Mouse (Mus musculus): ENCODE measurements around the gene Itpr2.

Gene Itpr2

DNA sequence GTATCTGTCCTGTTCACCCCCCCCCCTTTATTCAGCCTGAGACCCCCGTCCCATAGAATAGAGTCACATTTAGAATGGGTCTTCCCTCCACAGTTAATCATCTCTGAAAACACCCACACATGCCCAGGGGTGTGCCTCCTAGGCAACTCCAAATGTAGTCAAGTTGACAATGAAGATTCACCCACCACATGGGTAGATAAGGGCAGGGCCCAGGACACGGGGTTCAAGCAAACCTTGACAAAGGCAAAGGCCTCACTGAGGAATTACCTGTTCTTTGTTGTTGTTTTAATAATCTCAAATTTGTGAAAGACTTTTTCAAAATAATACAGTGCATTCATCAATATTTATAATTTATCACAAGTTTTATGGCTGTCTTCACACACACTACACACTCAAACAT, 2.4 kb upstream of the Itpr2 start:
- DNase-seq (ENCODE audit: low read depth) = no peak

DNA sequence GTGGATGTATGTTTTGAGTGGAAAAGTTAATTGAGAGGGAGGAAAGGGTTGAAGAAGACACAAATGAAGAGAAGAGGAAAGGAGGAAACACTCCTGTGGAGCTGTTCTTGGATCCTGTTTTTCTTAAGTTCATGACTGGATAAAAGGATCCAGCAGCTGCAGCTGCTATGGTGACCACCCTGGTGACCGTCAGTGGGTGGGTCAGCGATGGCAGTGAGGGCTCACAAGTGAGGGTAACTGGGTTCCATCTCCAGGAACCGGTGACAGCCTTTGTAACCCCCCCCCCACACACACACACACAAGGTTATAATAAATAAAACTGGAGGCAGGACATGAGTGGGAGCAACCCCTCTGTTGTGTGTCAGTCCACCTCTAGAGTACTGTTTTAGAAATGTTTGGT, 833 bp upstream of the Itpr2 start:
- DNase-seq (ENCODE audit: low read depth) = no peak

DNA sequence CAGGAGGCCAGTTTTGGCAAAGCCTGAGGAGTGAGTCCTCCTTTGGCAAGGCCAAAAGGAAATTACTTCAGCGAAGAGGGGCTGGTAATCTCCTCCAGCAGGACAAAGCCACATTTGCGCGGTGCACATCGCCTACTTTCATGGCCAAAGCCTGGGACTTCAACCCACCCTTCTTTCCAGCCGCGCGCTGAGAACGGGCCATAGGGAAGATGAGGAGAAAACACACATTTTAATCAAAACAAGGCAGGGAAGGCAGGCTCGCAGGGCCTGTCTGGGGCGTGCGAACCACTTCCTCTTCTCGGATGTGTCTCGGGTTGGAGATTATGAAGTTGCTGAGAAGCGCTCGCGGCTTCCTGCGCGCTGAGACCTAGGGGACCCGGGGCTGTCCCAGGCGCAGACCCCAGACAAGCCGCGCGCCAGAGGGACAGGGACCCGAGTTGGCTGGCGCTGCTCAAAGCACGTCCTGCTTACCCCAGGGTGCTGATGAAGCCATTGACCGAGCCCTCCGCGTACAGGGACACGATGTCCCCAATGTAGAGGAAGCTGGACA, 632 bp downstream of the Itpr2 start:
- peak; percentile 84 for DNase-seq (ENCODE audit: low read depth)

DNA sequence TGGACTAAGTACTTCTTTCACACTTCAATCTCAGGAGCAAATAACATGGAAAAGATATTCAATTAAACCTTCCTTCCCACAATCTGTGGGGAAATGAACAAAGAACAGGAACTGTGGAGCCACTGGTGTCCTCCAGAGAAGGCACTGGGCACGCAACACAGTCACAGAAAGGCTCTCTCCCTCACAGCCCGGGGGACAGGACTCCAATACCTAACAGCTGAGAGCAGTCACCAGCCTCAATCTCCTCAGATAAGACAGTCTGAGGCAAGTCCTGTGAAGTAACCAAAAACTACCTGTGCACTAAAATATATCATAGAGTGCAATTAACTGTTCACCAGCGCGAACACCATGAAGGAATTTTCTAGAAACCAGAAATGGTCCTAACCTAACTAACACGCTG, 1.3 kb downstream of the Itpr2 start:
- DNase-seq (ENCODE audit: low read depth) = no peak

DNA sequence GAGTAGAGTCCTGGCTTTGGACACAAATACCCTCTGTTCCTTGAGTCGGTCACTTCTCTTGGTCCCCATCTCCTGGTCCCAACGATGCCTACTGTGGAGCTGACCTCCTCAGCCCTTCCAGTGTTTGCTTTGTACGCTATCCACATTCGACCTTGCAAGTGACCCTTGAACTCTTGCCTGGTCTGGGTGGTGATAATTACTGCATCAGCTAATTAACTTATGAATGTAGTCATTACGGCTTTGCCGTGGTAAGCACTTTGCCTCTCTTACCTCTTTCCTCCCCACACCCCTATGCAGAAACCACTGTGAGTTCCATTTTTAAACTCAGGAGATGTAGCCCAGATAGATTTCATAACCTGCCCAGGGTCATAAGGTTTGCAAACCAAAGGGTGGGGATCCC, 1.8 kb downstream of the Itpr2 start:
- no peak for DNase-seq (ENCODE audit: low read depth)

DNA sequence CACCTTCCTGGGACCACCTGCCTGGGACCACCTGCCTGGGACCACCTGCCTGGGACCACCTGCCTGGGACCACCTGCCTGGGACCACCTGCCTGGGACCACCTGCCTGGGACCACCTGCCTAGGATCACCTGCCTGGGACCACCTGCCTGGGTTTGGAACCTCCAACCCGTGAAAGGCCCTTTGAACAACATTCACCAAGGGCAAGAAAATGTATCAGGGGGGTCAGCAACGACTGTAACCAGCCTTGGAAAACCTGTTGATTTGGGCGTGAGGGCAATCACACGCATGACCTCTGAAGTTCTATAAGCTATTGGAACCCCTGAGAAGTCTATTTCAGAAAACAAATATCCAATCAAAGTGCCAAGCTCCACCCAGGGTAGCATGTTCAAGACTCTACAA, 2.5 kb downstream of the Itpr2 start:
- no peak for DNase-seq (ENCODE audit: low read depth)

DNA sequence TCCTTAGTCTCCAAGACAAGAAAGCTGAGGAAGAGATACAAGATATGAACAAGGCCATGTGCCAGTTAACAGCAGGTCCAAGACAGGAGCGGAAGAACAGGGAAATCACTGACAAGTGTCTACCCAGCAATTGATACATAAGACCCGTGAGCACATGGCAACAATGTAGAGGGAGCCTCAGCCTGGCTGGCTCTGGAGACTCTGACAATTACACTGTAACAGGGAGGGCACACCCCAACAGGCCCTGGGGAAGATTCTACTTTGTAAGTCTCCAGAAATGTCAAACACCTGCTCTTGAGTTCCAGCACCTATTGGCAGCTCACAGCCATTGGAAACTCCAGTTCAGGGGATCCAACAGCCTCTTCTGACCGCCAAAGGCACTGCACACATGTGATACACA, 3.6 kb downstream of the Itpr2 start:
- DNase-seq (ENCODE audit: low read depth) = no peak

DNA sequence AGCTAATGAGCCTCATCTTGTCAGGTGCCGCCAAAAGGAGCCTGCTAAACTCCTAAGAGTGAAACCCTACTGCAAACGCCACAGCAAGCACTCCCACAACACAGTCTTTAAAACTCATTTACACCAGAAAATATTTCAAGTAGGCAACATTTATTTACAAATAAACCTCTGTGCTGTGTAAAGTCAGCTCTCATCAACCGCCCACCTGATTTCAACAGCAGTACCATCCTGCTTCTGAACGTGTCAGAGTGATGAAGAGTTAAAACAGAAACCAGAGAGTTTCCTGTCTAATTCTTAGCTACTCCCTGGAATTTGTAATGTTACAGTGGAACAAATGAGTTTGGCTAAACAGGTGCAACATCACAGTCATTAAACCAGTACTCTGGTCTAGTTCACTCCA, 4.2 kb downstream of the Itpr2 start:
- DNase-seq (ENCODE audit: low read depth) = peak; percentile 44

DNA sequence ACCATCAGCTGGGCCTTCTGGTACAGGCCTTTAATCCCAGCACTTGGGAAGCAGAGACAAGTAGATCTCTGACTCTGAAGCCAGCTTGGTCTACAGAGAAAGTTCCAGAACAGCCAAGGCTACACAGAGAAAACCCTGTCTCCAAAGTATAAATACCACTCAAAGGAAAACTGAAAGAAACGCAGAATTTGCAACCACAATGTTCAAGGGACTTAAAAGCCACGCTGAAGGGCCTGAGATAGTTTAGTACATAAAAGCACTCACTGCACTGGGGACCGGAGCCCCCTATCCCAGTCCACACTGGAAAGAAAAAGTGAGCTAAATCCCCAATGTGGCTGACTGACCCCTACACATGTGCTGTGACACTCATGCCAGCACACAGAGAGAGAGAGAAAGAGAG, 4.6 kb downstream of the Itpr2 start:
- no peak for DNase-seq (ENCODE audit: low read depth)

DNA sequence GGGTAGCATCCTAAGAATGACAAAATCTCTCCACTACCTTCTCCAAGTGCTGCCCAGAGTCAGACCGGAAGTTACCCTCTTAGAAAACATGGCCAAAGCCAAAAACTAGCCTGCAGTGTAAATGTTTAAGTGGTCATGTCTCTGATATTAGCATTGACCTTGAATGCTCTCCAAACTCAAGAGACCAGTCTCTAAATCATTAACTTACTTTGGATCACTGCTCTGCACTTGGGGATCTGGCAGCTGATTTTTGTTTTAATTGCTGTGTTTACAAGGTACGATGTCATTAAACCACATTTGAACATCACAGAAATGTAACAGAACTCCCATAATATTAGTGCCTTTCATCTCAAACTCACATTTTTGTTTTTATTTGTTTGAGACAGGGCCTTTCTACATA, 10.3 kb downstream of the Itpr2 start:
- no peak for DNase-seq (ENCODE audit: low read depth)

DNA sequence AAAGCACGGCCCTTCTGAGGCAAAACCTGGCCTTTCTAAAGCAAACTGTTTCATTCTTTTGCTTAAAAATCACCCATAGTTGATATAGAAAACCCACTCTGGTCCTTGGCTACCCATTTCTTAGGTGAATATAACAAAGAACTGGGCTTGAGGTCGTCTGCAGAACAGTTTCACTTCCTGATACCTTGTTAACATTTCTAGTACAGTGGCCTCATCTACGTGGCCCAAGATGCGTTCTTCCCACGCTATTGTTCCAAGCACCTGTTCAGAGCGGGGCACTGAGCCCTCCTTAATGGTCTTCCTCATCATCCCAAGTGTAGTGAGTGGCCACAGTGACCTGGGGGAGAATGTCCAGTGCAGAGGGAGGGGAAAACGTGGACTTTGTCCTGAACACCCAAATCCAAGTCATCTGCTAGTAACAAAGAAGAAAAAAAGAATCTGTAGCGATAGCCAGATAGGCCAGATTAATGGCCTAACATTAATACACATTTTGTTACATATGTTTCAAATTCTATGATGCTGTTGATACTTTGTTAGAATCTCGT, 11.5 kb downstream of the Itpr2 start:
- no peak for DNase-seq (ENCODE audit: low read depth)

DNA sequence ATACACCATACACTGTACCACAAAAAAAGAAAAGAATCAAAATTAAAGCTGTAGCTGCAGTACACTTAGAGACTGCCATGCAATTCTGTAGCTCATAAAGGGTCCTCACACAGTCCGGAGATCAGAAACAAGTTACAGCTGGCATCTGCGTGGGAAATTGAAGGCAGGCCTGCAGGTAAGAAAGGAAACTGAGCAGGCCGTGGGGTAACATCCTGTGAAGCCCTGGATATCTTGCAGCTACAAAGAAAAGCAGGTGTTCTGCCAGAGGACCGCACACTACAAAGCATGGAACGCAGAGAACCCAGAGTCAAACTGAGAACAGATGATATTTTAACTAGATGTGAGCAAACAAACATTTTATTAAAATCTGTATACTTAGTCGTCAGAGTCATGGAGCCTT, 12.2 kb downstream of the Itpr2 start:
- DNase-seq (ENCODE audit: low read depth) = no peak

DNA sequence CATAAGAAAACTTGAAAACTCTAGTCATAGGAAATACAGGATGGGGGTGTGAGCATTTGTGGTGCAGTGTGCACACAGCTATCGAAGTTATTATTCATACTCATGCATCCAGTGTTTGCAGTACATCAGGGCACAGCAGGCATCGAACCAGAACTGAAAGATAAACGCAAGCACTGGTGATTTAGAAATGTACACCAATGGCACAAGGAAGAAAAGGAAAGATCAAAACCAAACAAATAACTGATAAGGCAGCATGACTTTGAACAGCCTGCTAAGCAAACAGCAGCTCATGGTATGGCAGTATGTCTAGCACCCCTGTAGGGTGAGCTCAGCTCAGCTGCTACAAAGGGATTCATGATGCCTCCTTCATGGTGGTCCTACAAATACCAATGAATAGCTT, 13.3 kb downstream of the Itpr2 start:
- no peak for DNase-seq (ENCODE audit: low read depth)

DNA sequence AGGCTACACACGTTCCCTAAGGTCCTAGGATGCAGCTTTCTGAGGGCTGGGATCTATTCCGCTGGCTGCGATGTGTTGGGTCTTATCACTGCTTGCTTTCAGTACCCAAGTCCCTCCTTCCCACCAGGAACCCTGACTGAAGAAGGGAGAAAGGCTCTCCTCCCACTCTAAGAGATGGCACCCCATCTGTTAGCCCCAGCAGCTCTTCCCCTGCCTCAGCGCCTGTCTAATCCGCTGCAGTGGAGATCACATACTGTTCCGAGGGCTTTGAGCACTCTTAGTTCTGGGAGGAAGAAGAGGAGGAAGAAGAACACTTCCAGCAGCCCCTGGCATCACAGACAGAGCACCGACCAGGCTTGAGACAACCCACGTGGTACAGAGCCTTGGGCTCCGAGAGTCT, 14.9 kb downstream of the Itpr2 start:
- DNase-seq (ENCODE audit: low read depth) = no peak

DNA sequence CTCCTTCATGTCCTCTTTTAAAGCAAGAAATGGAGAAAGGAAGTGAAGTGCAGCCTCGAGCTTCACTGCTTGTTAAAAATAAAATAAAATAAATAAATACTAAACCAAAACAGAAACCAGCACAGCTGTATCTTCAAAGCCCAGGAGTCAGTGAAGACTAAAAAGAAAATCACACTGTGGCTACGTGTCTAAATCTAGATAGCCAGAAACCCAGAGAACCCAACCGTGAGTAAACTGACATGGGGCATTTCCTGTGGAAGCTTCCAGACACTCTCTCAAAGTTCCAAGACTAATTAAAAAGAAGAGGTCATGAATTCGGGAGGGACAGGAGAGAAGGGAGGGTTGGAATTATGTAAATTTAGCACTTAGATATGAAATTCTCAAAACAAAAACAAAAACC, 15.9 kb downstream of the Itpr2 start:
- DNase-seq (ENCODE audit: low read depth) = no peak

DNA sequence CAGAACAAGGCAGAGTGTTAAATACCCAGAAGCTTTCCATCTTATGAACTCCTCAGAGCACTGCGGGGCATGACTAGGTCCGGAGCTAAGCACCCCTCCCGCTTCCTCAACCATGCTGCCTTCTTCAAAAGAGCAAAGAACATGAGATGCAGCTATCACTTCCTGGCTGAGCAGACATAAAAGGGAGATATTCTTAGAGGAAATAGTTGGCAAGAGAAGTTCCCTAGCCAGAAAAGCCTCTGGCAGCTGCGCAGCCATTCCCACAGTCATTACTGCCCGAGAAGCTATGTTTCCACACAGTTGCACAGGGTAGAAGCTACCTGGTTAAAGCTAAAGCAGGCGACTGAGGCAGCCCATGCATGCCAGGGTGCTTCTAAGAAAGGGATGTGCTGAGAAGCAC, 20.6 kb downstream of the Itpr2 start:
- no peak for DNase-seq (ENCODE audit: low read depth)

DNA sequence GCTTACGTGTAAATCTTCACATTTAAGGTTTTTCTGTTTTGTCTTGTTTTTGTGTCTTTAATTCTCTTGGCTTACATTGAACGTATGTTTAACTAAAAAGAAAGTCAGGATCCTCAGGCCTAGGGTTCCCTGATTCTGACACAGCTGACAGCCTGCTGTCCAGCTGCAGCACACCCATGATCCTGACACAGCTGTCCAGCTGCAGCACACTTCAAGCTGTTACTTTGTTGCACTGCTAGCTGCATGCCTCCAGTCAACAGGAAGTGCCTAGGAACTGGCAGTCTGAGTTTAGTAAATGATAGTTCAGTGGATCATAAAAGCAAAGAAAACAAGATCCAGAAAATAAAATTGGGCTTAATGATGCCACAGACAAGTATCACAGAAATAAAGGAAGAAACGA, 21.1 kb downstream of the Itpr2 start:
- DNase-seq (ENCODE audit: low read depth) = no peak

DNA sequence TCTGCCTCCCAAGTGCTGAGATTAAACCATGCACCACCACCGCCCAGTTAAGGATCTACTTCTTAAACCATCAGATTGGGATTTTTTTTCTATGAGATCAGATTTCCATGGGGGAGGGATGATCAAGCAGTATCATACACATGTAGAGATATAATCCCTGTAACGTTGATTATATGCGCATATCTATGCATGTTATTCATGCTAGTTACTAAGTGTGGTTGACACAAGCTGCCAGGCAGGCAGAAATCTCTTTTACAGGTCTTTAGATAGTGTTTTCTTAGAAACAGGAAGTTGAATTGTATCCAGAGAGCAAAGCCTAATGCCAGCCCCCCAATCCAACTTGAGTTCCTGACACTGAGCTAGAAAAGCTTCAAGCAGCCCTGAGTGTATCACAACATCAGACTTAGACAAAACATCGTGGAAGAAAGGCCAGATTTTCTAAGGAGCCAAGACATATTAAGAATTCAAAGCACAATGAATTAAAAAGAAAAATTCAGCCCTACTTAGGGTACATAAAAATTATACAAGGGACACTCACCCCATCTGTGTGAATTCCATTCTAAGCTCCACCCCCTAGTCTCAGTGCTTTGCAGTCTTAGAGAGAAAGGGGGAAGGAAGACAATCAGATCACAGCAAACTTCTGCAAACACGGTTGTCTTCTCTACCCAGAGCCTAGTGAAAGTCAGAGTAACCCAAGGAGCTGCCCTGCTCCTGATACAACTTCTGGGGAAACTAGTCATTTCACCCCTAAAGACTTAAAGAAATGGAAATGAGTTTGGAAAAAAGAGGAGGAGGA, 22.9 kb downstream of the Itpr2 start:
- DNase-seq (ENCODE audit: low read depth) = peak; percentile 42

DNA sequence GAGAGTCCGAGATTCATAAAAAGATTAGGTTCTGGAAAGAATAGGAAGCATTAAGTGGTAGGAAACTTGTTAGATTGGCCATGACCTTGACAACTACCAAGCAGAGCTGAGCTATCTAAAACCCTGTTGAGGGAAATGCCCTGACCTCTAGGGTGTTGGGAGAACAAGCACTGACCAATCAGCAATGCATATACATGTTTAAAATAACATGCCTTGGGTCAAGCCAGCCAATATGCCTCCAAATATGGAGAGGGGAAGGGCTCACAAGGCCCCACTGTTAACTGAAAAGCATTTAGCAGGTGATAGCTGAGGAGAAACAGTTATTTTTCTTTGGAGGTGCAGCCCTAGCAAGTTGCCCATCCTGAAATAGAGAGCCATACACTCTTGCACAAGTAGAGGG, 25.2 kb downstream of the Itpr2 start:
- DNase-seq (ENCODE audit: low read depth) = no peak

DNA sequence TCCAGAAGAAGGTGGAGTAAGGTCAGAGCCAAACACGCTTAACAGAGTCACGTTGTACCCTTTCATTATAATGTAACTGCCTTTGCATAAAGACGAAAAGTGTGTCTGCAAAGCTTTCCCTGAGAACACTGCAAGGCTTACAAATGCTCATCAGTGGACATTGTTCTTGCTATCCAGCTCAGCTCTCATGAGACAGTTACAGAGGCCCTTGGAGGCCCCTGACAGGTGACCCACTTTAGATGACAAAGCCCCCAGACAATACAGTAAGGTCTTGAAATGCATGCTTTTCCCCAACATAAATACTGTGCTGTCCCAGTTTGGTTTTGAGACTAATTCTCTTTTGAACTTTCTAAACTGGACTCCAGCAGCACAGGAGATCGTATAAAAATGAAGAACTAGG, 27.9 kb downstream of the Itpr2 start:
- DNase-seq (ENCODE audit: low read depth) = no peak

DNA sequence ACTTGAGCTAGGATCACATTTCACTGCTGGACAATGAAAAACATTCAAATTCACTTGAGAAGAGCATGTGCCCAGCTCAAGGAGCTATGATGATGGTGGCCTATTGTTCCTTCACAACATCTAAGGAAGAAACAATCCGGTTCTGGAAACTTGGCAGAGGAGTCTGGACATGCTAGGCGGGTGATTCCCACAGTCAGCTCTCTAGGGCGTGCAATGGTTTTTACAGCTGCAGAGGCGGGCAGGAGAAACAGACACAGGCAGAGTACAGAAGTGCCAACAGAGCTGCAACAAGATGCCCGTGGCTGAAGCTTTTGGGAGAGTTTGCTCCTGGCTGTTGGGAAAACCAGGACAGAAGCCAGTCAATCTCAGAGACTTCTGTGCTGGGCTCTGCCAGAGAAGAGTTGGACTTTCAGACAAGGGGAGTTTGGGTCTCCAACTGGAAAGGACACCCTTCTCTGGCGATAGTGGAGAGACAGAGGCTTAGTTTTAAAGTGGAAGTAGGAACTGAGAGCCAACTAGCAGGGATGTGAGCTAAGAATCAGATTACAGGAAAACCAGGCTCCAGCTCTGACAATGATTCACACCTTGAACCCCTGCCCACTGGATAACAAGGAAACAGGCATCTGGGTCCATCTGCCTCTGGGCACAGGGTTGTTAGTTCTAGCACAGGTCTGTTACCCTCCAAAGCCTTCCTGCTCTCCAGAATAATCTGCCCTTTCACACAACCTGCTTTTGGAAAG, 28.6 kb downstream of the Itpr2 start:
- no peak for DNase-seq (ENCODE audit: low read depth)

DNA sequence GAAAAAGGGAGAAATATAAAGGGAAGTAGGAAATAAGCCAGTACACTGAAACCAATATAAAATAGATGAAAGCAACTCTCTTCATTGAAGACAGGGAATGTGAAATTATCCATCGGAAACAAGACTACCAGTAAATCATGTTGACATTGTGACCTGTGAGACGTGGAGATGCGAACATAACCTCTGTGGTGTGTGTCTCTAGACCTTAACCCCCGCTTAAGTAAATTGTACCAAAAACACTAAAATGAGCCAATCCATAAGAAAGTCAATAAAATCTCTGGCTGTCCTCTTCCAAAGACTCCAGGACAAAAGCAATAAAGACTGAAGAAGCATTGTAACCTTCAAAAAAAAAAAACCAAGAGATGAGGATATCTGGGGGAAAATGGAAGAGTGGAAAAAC, 31.6 kb downstream of the Itpr2 start:
- no peak for DNase-seq (ENCODE audit: low read depth)

DNA sequence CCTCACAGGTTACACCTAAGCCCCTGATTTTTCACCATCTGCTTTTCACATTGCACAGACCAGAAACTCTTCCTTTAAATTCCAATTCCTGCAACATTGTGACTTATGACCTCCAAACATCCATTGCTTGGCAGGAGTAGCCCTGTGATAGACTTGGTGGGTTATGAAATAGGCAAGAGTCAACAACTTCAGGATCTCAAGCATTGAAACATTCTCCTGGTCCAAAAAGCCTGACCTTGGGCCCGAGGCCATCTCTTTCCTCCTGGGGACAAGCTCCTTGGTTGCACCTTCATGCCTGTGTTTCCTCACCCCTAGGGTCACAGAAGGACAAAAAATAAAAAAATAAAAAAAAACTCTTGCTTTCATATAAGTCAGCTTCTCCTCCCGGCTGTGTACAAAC, 32.1 kb downstream of the Itpr2 start:
- DNase-seq (ENCODE audit: low read depth) = no peak
